Mouse (Mus musculus) lung, embryonic 14.5 days (tissue): ENCODE data around the gene Cyp4f18. TPM values are rescaled to one million over a fixed set of nuclear protein-coding genes. Genes with fewer than 3 reads are reported as not detected.
"Not testable (repeated sequence)": the region's sequence is repeated elsewhere in the genome, so short reads cannot be mapped to it uniquely, and the experiment has no call there.

Experiments
- ATAC-seq: fragments of 200-750 bp; cut with Nextera tagmentation; 2 replicates; pipeline ENCODE4 v1.8.0; 2017; ENCODE audit warnings: mild to moderate bottlenecking, moderate TSS enrichment, moderate library complexity; ENCODE audit not compliant: insufficient read depth
- DNase-seq: peaks from one replicate; pipeline ENCODE4 v3.0.0-alpha.2; 2015
- H3K27ac ChIP-seq: fragments of 300-500 bp; sonication (generic); 2 replicates; pipeline ENCODE4 v1.5.1; 2014; ENCODE audit warnings: low read depth, mild to moderate bottlenecking, moderate library complexity
- H3K27me3 ChIP-seq: fragments of 300-500 bp; sonication (generic); 2 replicates; pipeline ENCODE4 v1.6.1; 2014; ENCODE audit warnings: low read length, control low read depth; ENCODE audit not compliant: insufficient read depth
- H3K36me3 ChIP-seq: fragments of 300-500 bp; sonication (generic); 2 replicates; pipeline ENCODE4 v1.6.1; 2014; ENCODE audit warnings: control low read depth; ENCODE audit not compliant: insufficient read depth
- H3K4me1 ChIP-seq: fragments of 300-500 bp; sonication (generic); 2 replicates; pipeline ENCODE4 v1.6.1; 2014; ENCODE audit warnings: antibody characterized with exemption, control low read depth; ENCODE audit not compliant: insufficient read depth
- H3K4me2 ChIP-seq: fragments of 300-500 bp; sonication (generic); 2 replicates; pipeline ENCODE4 v1.6.1; 2014; ENCODE audit warnings: mild to moderate bottlenecking
- H3K4me3 ChIP-seq: fragments of 300-500 bp; sonication (generic); 2 replicates; pipeline ENCODE4 v1.5.1; 2014; ENCODE audit warnings: low read depth, low read length
- H3K9ac ChIP-seq: fragments of 300-500 bp; sonication (generic); 2 replicates; pipeline ENCODE4 v1.6.1; 2014
- H3K9me3 ChIP-seq: fragments of 300-500 bp; sonication (generic); 2 replicates; pipeline ENCODE4 v1.6.1; 2016; ENCODE audit warnings: low read depth, low read length, control low read depth
- CTCF ChIP-seq: IDR thresholded peaks from 2 replicates; pipeline ENCODE4 v1.5.1; 2016; ENCODE audit warnings: antibody characterized with exemption, low read depth
- WGBS: fragments of 180-500 bp; shearing (Covaris S2); extraction: QIAGEN DNeasy Blood & Tissue Kit; methylation state at CpG from one replicate; pipeline ENCODE4 v1.1.7; 2014; 5-methylcytosine and 5-hydroxymethylcytosine counted together
- polyA plus RNA-seq: library from polyadenylated mRNA; unstranded; fragments of >200 nt; fragmentation: Nextera tagmentation; extraction: Ambion mirVana; gene quantifications from 2 replicates; pipeline ENCODE4 v1.2.1, GENCODE M21; 2014

Gene Cyp4f18
- 0.93 and 2.2 TPM in 2 replicates for polyA plus RNA-seq

- no peak for ATAC-seq
- no peaks in the 10 kb centered on the region for H3K27me3 ChIP-seq
- 74% methylated on average over 3 of the region's 3 CpGs for WGBS
- H3K4me1 ChIP-seq, result no peaks in the 10 kb centered on the region
- H3K4me3 ChIP-seq, result no peak within 1 kb of the TSS
- no peak for DNase-seq
- H3K4me2 ChIP-seq, result no peak within 1 kb of the TSS
- H3K27ac ChIP-seq, result no peak within 1 kb of the TSS
- H3K36me3 ChIP-seq, result no peaks in the 10 kb centered on the region
- no peak within 1 kb of the TSS for H3K9ac ChIP-seq
- H3K9me3 ChIP-seq, result no peaks in the 10 kb centered on the region
- no peak for TF ChIP-seq CTCF
These were observed at the start of gene Cyp4f18 for GRCm38 (mm10) chr8:72009473-72009872. Cyp4f18 (minus strand) TSS chr8:72009626.

DNA sequence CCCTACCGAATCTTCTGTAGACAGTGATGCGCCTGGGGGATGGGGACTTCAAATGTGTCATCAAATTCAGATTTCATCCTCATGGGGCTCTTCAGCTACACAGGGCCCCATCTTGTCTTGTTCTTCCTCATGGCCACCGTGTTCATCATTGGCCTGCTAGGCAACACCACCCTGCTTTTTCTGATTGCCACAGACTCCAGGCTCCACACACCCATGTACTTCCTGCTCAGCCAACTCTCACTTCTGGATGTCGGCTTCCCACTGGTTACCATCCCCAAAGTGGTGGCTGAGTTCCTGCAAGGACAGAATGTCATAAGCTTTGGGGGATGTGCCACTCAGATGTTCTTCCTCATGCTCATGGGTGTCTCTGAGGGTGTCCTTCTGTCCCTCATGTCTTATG lies 48.2 kb upstream of the Cyp4f18 start:
- not testable (repeated sequence) for H3K36me3 ChIP-seq, ATAC-seq, H3K9me3 ChIP-seq

DNA sequence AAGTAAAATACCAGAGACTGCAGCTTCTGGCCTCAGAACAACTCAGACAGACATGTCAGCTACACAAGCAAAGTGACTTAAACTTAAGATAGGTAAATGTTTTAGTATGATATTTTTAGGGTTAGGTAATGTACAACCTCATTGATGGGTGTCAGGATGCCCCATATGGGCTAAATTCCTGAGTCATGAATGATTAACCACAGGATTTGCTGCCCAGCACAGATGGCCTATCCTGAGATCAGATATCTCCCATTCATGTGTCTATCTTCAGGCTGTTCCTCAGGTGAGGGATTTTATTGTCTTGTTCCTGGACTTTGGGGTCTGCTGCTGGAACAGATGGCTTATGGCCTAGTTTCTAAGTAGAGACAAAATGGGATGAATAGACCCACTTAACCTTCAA lies 45.2 kb upstream of the Cyp4f18 start:
- not testable (repeated sequence) for ATAC-seq, H3K9ac ChIP-seq, DNase-seq, H3K27ac ChIP-seq, H3K4me1 ChIP-seq, H3K27me3 ChIP-seq, H3K9me3 ChIP-seq, H3K36me3 ChIP-seq, H3K4me3 ChIP-seq, H3K4me2 ChIP-seq

More for the DNA sequence above, 48.2 kb upstream of the Cyp4f18 start:
- H3K9ac ChIP-seq, DNase-seq, H3K4me3 ChIP-seq, H3K4me1 ChIP-seq, H3K27ac ChIP-seq, H3K4me2 ChIP-seq, H3K27me3 ChIP-seq: not testable (repeated sequence)
- 87% methylated on average over 3 of the region's 4 CpGs for WGBS

DNA sequence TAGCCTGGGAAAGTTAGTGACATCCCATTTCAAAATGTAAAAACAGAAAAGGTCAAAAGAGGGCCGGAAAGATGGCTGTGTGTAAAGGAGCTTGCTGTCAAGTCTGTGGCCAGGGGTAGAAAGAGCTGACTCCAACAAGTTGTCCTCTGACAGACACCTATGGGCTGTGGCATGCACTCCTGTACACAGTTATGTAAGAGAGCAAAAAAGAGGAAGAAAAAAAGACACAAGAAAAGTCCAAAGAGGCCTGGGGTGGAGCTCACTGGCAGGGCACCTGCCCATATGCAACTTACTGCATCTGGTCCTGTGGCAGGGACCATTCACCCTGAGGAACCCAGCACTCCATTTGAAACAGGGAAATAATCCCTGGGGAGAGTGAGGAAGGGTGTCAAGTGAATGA lies 33.1 kb upstream of the Cyp4f18 start:
- TF ChIP-seq CTCF, result no peak
- H3K4me1 ChIP-seq, result no peaks in the 10 kb centered on the region
- ATAC-seq (no peak), DNase-seq (no peak)
- no peak overlapping the region for H3K4me3 ChIP-seq
- 71% methylated on average over 1 of the region's 1 CpGs for WGBS
- no peaks in the 10 kb centered on the region for H3K36me3 ChIP-seq
- no peak overlapping the region for H3K27ac ChIP-seq
- no peak overlapping the region for H3K9ac ChIP-seq
- no peak overlapping the region for H3K4me2 ChIP-seq
- no peaks in the 10 kb centered on the region for H3K27me3 ChIP-seq
- no peaks in the 10 kb centered on the region for H3K9me3 ChIP-seq

- not testable (repeated sequence) for H3K4me1 ChIP-seq, H3K9ac ChIP-seq, H3K4me2 ChIP-seq, H3K36me3 ChIP-seq, H3K4me3 ChIP-seq, H3K27ac ChIP-seq, ATAC-seq, H3K9me3 ChIP-seq, H3K27me3 ChIP-seq, DNase-seq
- WGBS, result 69% methylated on average over 4 of the region's 4 CpGs
These were observed 31.5 kb upstream of the Cyp4f18 start, which contains the start of gene Olfr372 for GRCm38 (mm10) chr8:72040918-72041317. Olfr372 (plus strand) TSS chr8:72041218.

DNA sequence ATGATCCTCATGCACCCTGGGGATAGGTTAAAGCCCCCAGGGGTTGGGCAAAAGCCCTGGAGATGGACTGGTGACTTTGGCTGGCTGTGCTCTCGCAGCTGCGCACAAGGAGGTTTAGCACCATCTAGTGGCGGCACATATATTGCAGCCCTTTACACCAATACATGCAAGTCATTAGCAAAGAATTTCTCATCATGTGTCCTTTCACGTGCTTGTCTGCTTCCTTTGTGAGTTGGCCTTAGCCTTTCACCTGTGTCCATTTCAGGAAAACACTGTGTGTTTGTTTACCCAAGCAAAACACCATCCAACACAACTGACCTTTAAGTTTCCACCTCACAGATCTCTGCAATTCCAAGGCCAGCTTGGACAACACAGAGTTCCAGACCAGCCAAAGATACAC lies 23.5 kb upstream of the Cyp4f18 start:
- H3K4me2 ChIP-seq, H3K9me3 ChIP-seq, H3K9ac ChIP-seq, H3K4me3 ChIP-seq, H3K27me3 ChIP-seq, DNase-seq, H3K27ac ChIP-seq, H3K36me3 ChIP-seq, H3K4me1 ChIP-seq: not testable (repeated sequence)
- WGBS, result 29% methylated on average over 4 of the region's 4 CpGs
- TF ChIP-seq CTCF, result peak; percentile 48
- 0 out of 2 replicates have a peak, but pooled peaks have one; percentile 31 for ATAC-seq

GRCm38 (mm10) chr8:72024886-72025285 lies 15.5 kb upstream of the Cyp4f18 start:
- H3K9ac ChIP-seq, H3K4me2 ChIP-seq, H3K27ac ChIP-seq, H3K9me3 ChIP-seq, H3K36me3 ChIP-seq, H3K27me3 ChIP-seq, H3K4me3 ChIP-seq, H3K4me1 ChIP-seq, ATAC-seq, DNase-seq: not testable (repeated sequence)
- WGBS, result 21% methylated on average over 3 of the region's 9 CpGs

GRCm38 (mm10) chr8:72019816-72020215 lies 10.4 kb upstream of the Cyp4f18 start:
- Histone ChIP-seq H3K36me3 (no peaks in the 10 kb centered on the region), H3K27me3 (no peaks in the 10 kb centered on the region), H3K9ac (no peak overlapping the region), H3K4me3 (no peak overlapping the region), H3K4me2 (no peak overlapping the region), H3K27ac (no peak overlapping the region), H3K9me3 (no peaks in the 10 kb centered on the region), H3K4me1 (no peaks in the 10 kb centered on the region)
- WGBS, result 47% methylated on average over 2 of the region's 2 CpGs
- TF ChIP-seq CTCF, result no peak
- DNase-seq (no peak), ATAC-seq (no peak)

DNA sequence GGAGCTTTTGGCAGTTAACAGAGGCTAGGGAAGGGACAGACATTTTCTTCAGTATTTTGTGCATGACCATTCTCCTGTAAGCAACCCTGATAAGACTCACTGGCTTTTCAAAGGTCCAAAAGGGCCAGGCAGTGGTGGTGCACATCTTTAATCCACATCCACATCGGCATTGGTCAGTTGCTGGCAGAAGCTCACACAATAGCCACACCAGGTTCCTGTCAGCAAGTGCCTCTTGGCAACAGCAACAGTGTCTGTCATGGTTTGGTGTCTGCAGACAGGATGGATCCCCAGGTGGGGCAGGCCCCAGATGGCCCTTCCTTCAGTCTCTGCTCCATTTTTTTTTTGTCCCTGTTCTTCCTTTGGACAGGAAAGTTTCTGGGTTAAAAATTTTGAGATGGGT lies 9.6 kb upstream of the Cyp4f18 start:
- WGBS, result 73% methylated on average over 1 of the region's 1 CpGs
- H3K9ac ChIP-seq, DNase-seq: not testable (repeated sequence)

More for the DNA sequence above, 9.6 kb upstream of the Cyp4f18 start:
- not testable (repeated sequence) for H3K9me3 ChIP-seq, H3K4me3 ChIP-seq, H3K36me3 ChIP-seq, H3K4me1 ChIP-seq, ATAC-seq, H3K4me2 ChIP-seq, H3K27me3 ChIP-seq, H3K27ac ChIP-seq
